Mouse (Mus musculus): ENCODE measurements around the gene Tnk2.

DNA sequence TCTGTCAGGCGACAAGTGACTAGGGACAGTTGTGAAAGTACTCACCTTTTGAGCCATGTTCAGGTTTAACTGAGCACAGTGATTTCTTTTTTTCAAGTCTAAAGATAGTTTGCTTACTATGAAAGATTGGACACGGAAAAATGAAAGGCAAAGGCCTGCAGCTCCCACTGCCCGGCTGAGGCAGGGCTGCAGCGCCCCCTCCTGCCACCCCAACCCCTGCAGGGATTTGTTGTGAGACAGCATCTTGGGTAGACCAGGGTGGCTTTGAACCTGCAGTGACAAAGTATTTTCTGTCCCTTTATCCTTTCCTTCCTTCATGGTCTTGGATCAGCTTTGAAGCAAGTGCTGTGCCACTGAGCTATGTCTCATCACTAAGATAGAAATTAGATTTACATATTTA is 24.8 kb downstream of the Tnk2 start:
- TF ChIP-seq CTCF (IDR thresholded peaks at IDR 0.05; ENCODE audit: extremely low read depth, insufficient read depth, low read length) = no peak
- TF ChIP-seq POLR2A (IDR thresholded peaks at IDR 0.05; ENCODE audit: extremely low read depth, insufficient read depth, low read length) = no peak

Data from cortical plate, adult 2 months (tissue).